ENCODE assay signal across 8 mouse cellular contexts in genomic region chr11:119190498-119190897, GRCm38 (mm10). TPM values are rescaled to one million over a fixed set of nuclear protein-coding genes. Genes with fewer than 3 reads are reported as not detected.
DNase-seq lines count a peak whose midpoint lies in the region; ATAC-seq lines count a peak whose summit lies in the region.

No protein-coding gene starts in this region.

- peaks cover 23% of the 10 kb centered on the region for H3K4me1 ChIP-seq in limb, embryonic 11.5 days (ENCODE audit: control insufficient read depth, insufficient read depth, low read length)
- H3K4me1 ChIP-seq in midbrain, embryonic 15.5 days, result peaks cover 33% of the 10 kb centered on the region

- no peak overlapping the region for H3K4me2 ChIP-seq in limb, embryonic 11.5 days (ENCODE audit: low read depth, severe bottlenecking)
- 0 out of 2 replicates have a peak overlapping the region, but pooled peaks have one; percentile 5 for H3K4me2 ChIP-seq in midbrain, embryonic 15.5 days

- peak; percentile 77 for DNase-seq in urinary bladder, postnatal 14 days (ENCODE audit: low spot score)
- DNase-seq in urinary bladder, postnatal 10 days (ENCODE audit: low spot score), result no peak
- DNase-seq in cerebellum, postnatal 36 days, result peak; percentile 70 to 74
- peak; percentile 77 for DNase-seq in gastrocnemius, postnatal 14 days
- DNase-seq in limb, embryonic 11.5 days (ENCODE audit: low spot score), result peak; percentile 79
- DNase-seq in spleen, postnatal 14 days (ENCODE audit: low spot score in 2 of 2), result peak; percentile 17 to 51

- intact Hi-C loops in gastrocnemius, postnatal 14 days (cut with DNase I; ENCODE audit: low total_unique reads), result no loop called here

- H3K27ac ChIP-seq in limb, embryonic 11.5 days (replicated peaks; ENCODE audit: low read depth, low read length), result no peak overlapping the region
- H3K27ac ChIP-seq in midbrain, embryonic 15.5 days, result peak overlapping the region; percentile 49

- H3K9ac ChIP-seq in limb, embryonic 11.5 days (ENCODE audit: low read length), result no peak overlapping the region
- peak overlapping the region; percentile 34; the same call in 1 of the 2 replicates for H3K9ac ChIP-seq in midbrain, embryonic 15.5 days

- 31% methylated on average over 8 of the region's 11 CpGs for WGBS in limb, embryonic 11.5 days
- WGBS in midbrain, embryonic 15.5 days, result 17% methylated on average over 11 of the region's 11 CpGs

- no peak overlapping the region for H3K4me3 ChIP-seq in limb, embryonic 11.5 days (ENCODE audit: low read depth, low read length)
- H3K4me3 ChIP-seq in midbrain, embryonic 15.5 days, result no peak overlapping the region

- H3K36me3 ChIP-seq in limb, embryonic 11.5 days (ENCODE audit: control insufficient read depth, insufficient read depth, low read length), result no peaks in the 10 kb centered on the region; the same call in none of the 2 replicates
- H3K36me3 ChIP-seq in midbrain, embryonic 15.5 days (replicated peaks), result no peaks in the 10 kb centered on the region

- no peaks in the 10 kb centered on the region for H3K9me3 ChIP-seq in limb, embryonic 11.5 days (ENCODE audit: control insufficient read depth, low read length)
- H3K9me3 ChIP-seq in midbrain, embryonic 15.5 days, result no peaks in the 10 kb centered on the region

- ATAC-seq in inflammation-experienced regulatory T-cells, adult 6 months, result peak; percentile 58
- peak; percentile 23 for ATAC-seq in limb, embryonic 11.5 days (ENCODE audit: insufficient number of reproducible peaks, low FRiP score, low TSS enrichment, low read depth)
- peak; percentile 70 for ATAC-seq in midbrain, embryonic 15.5 days (replicated peaks)

- H3K27me3 ChIP-seq in limb, embryonic 11.5 days (ENCODE audit: control insufficient read depth, insufficient read depth, low read length), result no peaks in the 10 kb centered on the region
- no peaks in the 10 kb centered on the region for H3K27me3 ChIP-seq in midbrain, embryonic 15.5 days (replicated peaks)

RNA-seq across cellular contexts. Expression of gene Tbc1d16, which starts 37.8 kb away (rescaled TPM):
- 10 to 100 TPM; 14.3 to 18.5 TPM for total RNA-seq in gastrocnemius, postnatal 14 days (2021)
- under 1 TPM; 0.20 to 0.55 (median 0.33) TPM for polyA plus RNA-seq in inflammation-experienced regulatory T-cells, adult 6 months (2017; shearing (Covaris generic))
- polyA plus RNA-seq in limb, embryonic 11.5 days (2014; fragmentation: Nextera tagmentation; extraction: Ambion mirVana), result 10.8 TPM in 2 replicates
- polyA plus RNA-seq in midbrain, embryonic 15.5 days (2015; fragmentation: Nextera tagmentation; extraction: Ambion mirVana), result 66.8 and 67.2 TPM in 2 replicates

RNA-seq across cellular contexts. Expression of gene Ccdc40, which starts 37.9 kb away (rescaled TPM):
- not detected for total RNA-seq in gastrocnemius, postnatal 14 days (2021)
- polyA plus RNA-seq in inflammation-experienced regulatory T-cells, adult 6 months (2017; shearing (Covaris generic)), result 1 to 10 TPM; 1.6 to 4.2 (median 3.3) TPM
- polyA plus RNA-seq in limb, embryonic 11.5 days (2014; fragmentation: Nextera tagmentation; extraction: Ambion mirVana), result 8.9 and 10.8 TPM in 2 replicates
- polyA plus RNA-seq in midbrain, embryonic 15.5 days (2015; fragmentation: Nextera tagmentation; extraction: Ambion mirVana), result 19.3 and 21.5 TPM in 2 replicates
